Mouse (Mus musculus): Measurements from ENCODE around the gene St6galnac4. TPM values are rescaled to one million over a fixed set of nuclear protein-coding genes. Genes with fewer than 3 reads are reported as not detected.
A peak's percentile ranks its signal among the peaks of the same experiment; 100 is the strongest.

St6galnac4 gene
- polyA plus RNA-seq, 1 experiment from 2014 or later: 13.6 TPM

GRCm38 (mm10) chr2:32566536-32567063 lies 20.3 kb upstream of the St6galnac4 start:
- peaks cover 23% of the 10 kb centered on the region for H3K36me3 ChIP-seq (ENCODE audit: control insufficient read depth, insufficient read depth, low read length)
- no peak overlapping the region for H3K4me2 ChIP-seq
- DNase-seq (ENCODE audit: low spot score, missing footprints) (peak; percentile 96), ATAC-seq (ENCODE audit: low FRiP score) (no peak)
- H3K9me3 ChIP-seq (ENCODE audit: control insufficient read depth, low read length): no peaks in the 10 kb centered on the region
- H3K27ac ChIP-seq (ENCODE audit: low read depth, low read length): no peak overlapping the region
- peaks cover 4% of the 10 kb centered on the region for H3K4me1 ChIP-seq (ENCODE audit: control insufficient read depth, insufficient read depth, low read length)
- H3K4me3 ChIP-seq (ENCODE audit: low read depth, low read length): no peak overlapping the region
- no peaks in the 10 kb centered on the region for H3K27me3 ChIP-seq (ENCODE audit: control insufficient read depth, insufficient read depth, low read length)
- H3K9ac ChIP-seq (ENCODE audit: low read length): no peak overlapping the region
- WGBS: 48% methylated on average over 4 of the region's 4 CpGs

- WGBS: 80% methylated on average over 5 of the region's 5 CpGs
- Histone ChIP-seq H3K27me3 (ENCODE audit: control insufficient read depth, insufficient read depth, low read length) (no peaks in the 10 kb centered on the region), H3K4me1 (ENCODE audit: control insufficient read depth, insufficient read depth, low read length) (peaks cover 8% of the 10 kb centered on the region), H3K9ac (ENCODE audit: low read length) (no peak overlapping the region), H3K27ac (ENCODE audit: low read depth, low read length) (no peak overlapping the region), H3K4me3 (ENCODE audit: low read depth, low read length) (no peak overlapping the region), H3K9me3 (ENCODE audit: control insufficient read depth, low read length) (no peaks in the 10 kb centered on the region), H3K4me2 (no peak overlapping the region), H3K36me3 (ENCODE audit: control insufficient read depth, insufficient read depth, low read length) (peaks cover 23% of the 10 kb centered on the region)
- ATAC-seq (ENCODE audit: low FRiP score) (no peak), DNase-seq (ENCODE audit: low spot score, missing footprints) (no peak)
These were observed 18.7 kb upstream of the St6galnac4 start for GRCm38 (mm10) chr2:32568149-32568548.

- H3K4me3 ChIP-seq (ENCODE audit: low read depth, low read length): no peak overlapping the region
- H3K9ac ChIP-seq (ENCODE audit: low read length): no peak overlapping the region
- WGBS: 91% methylated on average over 3 of the region's 3 CpGs
- H3K9me3 ChIP-seq (ENCODE audit: control insufficient read depth, low read length): no peaks in the 10 kb centered on the region
- DNase-seq (ENCODE audit: low spot score, missing footprints) (no peak), ATAC-seq (ENCODE audit: low FRiP score) (no peak)
- H3K4me2 ChIP-seq: no peak overlapping the region
- no peaks in the 10 kb centered on the region for H3K27me3 ChIP-seq (ENCODE audit: control insufficient read depth, insufficient read depth, low read length)
- H3K27ac ChIP-seq (ENCODE audit: low read depth, low read length): no peak overlapping the region
- H3K4me1 ChIP-seq (ENCODE audit: control insufficient read depth, insufficient read depth, low read length): peaks cover 8% of the 10 kb centered on the region
- peaks cover 16% of the 10 kb centered on the region for H3K36me3 ChIP-seq (ENCODE audit: control insufficient read depth, insufficient read depth, low read length)
These were observed 18.0 kb upstream of the St6galnac4 start for GRCm38 (mm10) chr2:32568941-32569340.

GRCm38 (mm10) chr2:32570698-32571494 lies 16.0 kb upstream of the St6galnac4 start, which contains the start of gene Dpm2:
TSS of gene Dpm2 (plus strand) at chr2:32570858.
- H3K27ac ChIP-seq (ENCODE audit: low read depth, low read length): no peak within 1 kb of the TSS

GRCm38 (mm10) chr2:32572196-32572595 lies 14.7 kb upstream of the St6galnac4 start:
- Histone ChIP-seq H3K4me2 (no peak overlapping the region), H3K9ac (ENCODE audit: low read length) (no peak overlapping the region), H3K4me3 (ENCODE audit: low read depth, low read length) (no peak overlapping the region), H3K27me3 (ENCODE audit: control insufficient read depth, insufficient read depth, low read length) (no peaks in the 10 kb centered on the region), H3K27ac (ENCODE audit: low read depth, low read length) (no peak overlapping the region), H3K36me3 (ENCODE audit: control insufficient read depth, insufficient read depth, low read length) (peaks cover 5% of the 10 kb centered on the region; the same call in 1 of the 2 replicates), H3K4me1 (ENCODE audit: control insufficient read depth, insufficient read depth, low read length) (peaks cover 10% of the 10 kb centered on the region), H3K9me3 (ENCODE audit: control insufficient read depth, low read length) (no peaks in the 10 kb centered on the region)
- no peak for DNase-seq (ENCODE audit: low spot score, missing footprints)
- no peak for ATAC-seq (ENCODE audit: low FRiP score)
- 91% methylated on average over 11 of the region's 11 CpGs for WGBS

More at GRCm38 (mm10) chr2:32570698-32571494, 16.0 kb upstream of the St6galnac4 start, which contains the start of gene Dpm2:
- peak within 1 kb of the TSS; percentile 80 for H3K4me3 ChIP-seq (ENCODE audit: low read depth, low read length)
- DNase-seq (ENCODE audit: low spot score, missing footprints): peak; percentile 97
- no peaks in the 10 kb centered on the region for H3K9me3 ChIP-seq (ENCODE audit: control insufficient read depth, low read length)
- no peaks in the 10 kb centered on the region for H3K27me3 ChIP-seq (ENCODE audit: control insufficient read depth, insufficient read depth, low read length)
- 2% methylated on average over 36 of the region's 36 CpGs for WGBS
- peaks cover 10% of the 10 kb centered on the region for H3K4me1 ChIP-seq (ENCODE audit: control insufficient read depth, insufficient read depth, low read length)
- ATAC-seq (ENCODE audit: low FRiP score): peak; percentile 75
- H3K36me3 ChIP-seq (ENCODE audit: control insufficient read depth, insufficient read depth, low read length): peaks cover 9% of the 10 kb centered on the region
- peak within 1 kb of the TSS; percentile 95 for H3K4me2 ChIP-seq
- H3K9ac ChIP-seq (ENCODE audit: low read length): peak within 1 kb of the TSS; percentile 78

- Histone ChIP-seq H3K9ac (ENCODE audit: low read length) (peak within 1 kb of the TSS; percentile 66), H3K27ac (ENCODE audit: low read depth, low read length) (no peak within 1 kb of the TSS), H3K4me1 (ENCODE audit: control insufficient read depth, insufficient read depth, low read length) (peaks cover 10% of the 10 kb centered on the region), H3K4me3 (ENCODE audit: low read depth, low read length) (peak within 1 kb of the TSS; percentile 52), H3K9me3 (ENCODE audit: control insufficient read depth, low read length) (no peaks in the 10 kb centered on the region), H3K27me3 (ENCODE audit: control insufficient read depth, insufficient read depth, low read length) (peaks cover 2% of the 10 kb centered on the region; the same call in 1 of the 2 replicates), H3K4me2 (peak within 1 kb of the TSS; percentile 99), H3K36me3 (ENCODE audit: control insufficient read depth, insufficient read depth, low read length) (no peaks in the 10 kb centered on the region)
- DNase-seq (ENCODE audit: low spot score, missing footprints): peak; percentile 80
- 79% methylated on average over 6 of the region's 6 CpGs for WGBS
- no peak for ATAC-seq (ENCODE audit: low FRiP score)
These were observed 12.4 kb upstream of the St6galnac4 start, which contains the start of gene Pip5kl1 for GRCm38 (mm10) chr2:32574497-32574896. TSS of gene Pip5kl1 (plus strand) at chr2:32574797.

GRCm38 (mm10) chr2:32574901-32575585 lies 11.9 kb upstream of the St6galnac4 start:
- H3K9ac ChIP-seq (ENCODE audit: low read length): peak overlapping the region; percentile 66
- WGBS: 2% methylated on average over 26 of the region's 26 CpGs
- no peak for ATAC-seq (ENCODE audit: low FRiP score)
- H3K4me3 ChIP-seq (ENCODE audit: low read depth, low read length): peak overlapping the region; percentile 52
- H3K27me3 ChIP-seq (ENCODE audit: control insufficient read depth, insufficient read depth, low read length): peaks cover 2% of the 10 kb centered on the region; the same call in 1 of the 2 replicates
- DNase-seq (ENCODE audit: low spot score, missing footprints): peak; percentile 96
- H3K4me1 ChIP-seq (ENCODE audit: control insufficient read depth, insufficient read depth, low read length): peaks cover 10% of the 10 kb centered on the region
- H3K9me3 ChIP-seq (ENCODE audit: control insufficient read depth, low read length): no peaks in the 10 kb centered on the region
- no peak overlapping the region for H3K27ac ChIP-seq (ENCODE audit: low read depth, low read length)
- no peaks in the 10 kb centered on the region for H3K36me3 ChIP-seq (ENCODE audit: control insufficient read depth, insufficient read depth, low read length)
- peak overlapping the region; percentile 99 for H3K4me2 ChIP-seq

- WGBS: 6% methylated on average over 28 of the region's 28 CpGs
- peak within 1 kb of the TSS; percentile 52 for H3K4me3 ChIP-seq (ENCODE audit: low read depth, low read length)
- no peaks in the 10 kb centered on the region for H3K36me3 ChIP-seq (ENCODE audit: control insufficient read depth, insufficient read depth, low read length)
- peaks cover 10% of the 10 kb centered on the region for H3K4me1 ChIP-seq (ENCODE audit: control insufficient read depth, insufficient read depth, low read length)
- H3K27me3 ChIP-seq (ENCODE audit: control insufficient read depth, insufficient read depth, low read length): peaks cover 2% of the 10 kb centered on the region; the same call in 1 of the 2 replicates
- H3K9me3 ChIP-seq (ENCODE audit: control insufficient read depth, low read length): no peaks in the 10 kb centered on the region
- peak within 1 kb of the TSS; percentile 66 for H3K9ac ChIP-seq (ENCODE audit: low read length)
- no peak within 1 kb of the TSS for H3K27ac ChIP-seq (ENCODE audit: low read depth, low read length)
- H3K4me2 ChIP-seq: peak within 1 kb of the TSS; percentile 99
- peak; percentile 95 for DNase-seq (ENCODE audit: low spot score, missing footprints)
- peak; percentile 62 for ATAC-seq (ENCODE audit: low FRiP score)
These were observed 11.2 kb upstream of the St6galnac4 start, which contains the start of gene 9430097D07Rik for GRCm38 (mm10) chr2:32575586-32576160. TSS of gene 9430097D07Rik (minus strand) at chr2:32575684.
